ENCODE assay signal across 23 mouse cellular contexts in the genomic region with DNA sequence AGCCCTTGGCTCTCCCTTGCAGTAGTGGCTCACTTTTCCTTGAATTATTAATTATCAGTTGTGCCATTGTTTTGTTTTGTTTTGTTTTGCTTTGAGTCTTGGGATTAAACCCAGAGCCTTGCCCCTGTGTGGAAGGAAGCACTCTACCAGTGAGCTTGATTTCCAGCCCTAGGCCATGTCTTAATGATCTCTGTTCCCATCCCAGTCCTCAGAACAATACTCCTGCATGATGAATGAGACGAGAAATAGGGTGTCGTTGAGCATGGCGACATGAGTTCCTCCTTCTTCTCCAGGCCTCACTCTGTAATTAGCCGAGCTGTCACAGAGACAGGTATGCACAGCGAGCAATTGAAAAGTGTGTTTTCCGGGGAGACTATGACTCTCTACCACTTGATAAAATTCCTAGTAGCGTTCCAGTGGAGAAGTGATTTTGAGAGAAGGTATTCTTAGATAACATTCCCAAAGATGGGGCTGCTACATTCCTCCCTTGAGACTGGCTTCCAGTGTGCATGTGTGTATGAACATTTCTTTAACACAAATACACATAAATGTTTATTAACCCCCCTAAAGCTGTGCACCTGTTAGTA.
DNase-seq lines count a peak whose midpoint lies in the region; ATAC-seq lines count a peak whose summit lies in the region.
"Had no signal": no experiment of that assay in that cellular context is flagged by ENCODE, and none has a peak within 500 bp of the region (broad histone marks: within the 10 kb centered on the region; RNA-seq: fewer than 3 reads in every experiment).

No protein-coding gene starts in this region.

- H3K4me2 ChIP-seq in heart, embryonic 14.5 days (ENCODE audit: low read length) = 0 out of 2 replicates have a peak overlapping the region, but pooled peaks have one; percentile 11
- no peak overlapping the region for H3K4me2 ChIP-seq in hindbrain, embryonic 13.5 days
- H3K4me2 ChIP-seq in hindbrain, embryonic 14.5 days (replicated peaks) = no peak overlapping the region
- H3K4me2 ChIP-seq in midbrain, embryonic 16.5 days (ENCODE audit: low read length) = no peak overlapping the region
- H3K4me2 ChIP-seq: embryonic facial prominence, embryonic 15.5 days; forebrain, embryonic 15.5 days; liver, embryonic 13.5 days had no signal

- H3K36me3 ChIP-seq in heart, embryonic 14.5 days (ENCODE audit: control insufficient read depth, insufficient read depth, low read length) = no peaks in the 10 kb centered on the region
- H3K36me3 ChIP-seq in hindbrain, embryonic 13.5 days = no peaks in the 10 kb centered on the region
- H3K36me3 ChIP-seq in hindbrain, embryonic 14.5 days (replicated peaks; ENCODE audit: control insufficient read depth, insufficient read depth) = no peaks in the 10 kb centered on the region
- no peaks in the 10 kb centered on the region for H3K36me3 ChIP-seq in midbrain, embryonic 16.5 days (ENCODE audit: control insufficient read depth, insufficient read depth, low read length)
- H3K36me3 ChIP-seq: embryonic facial prominence, embryonic 15.5 days; forebrain, embryonic 15.5 days; G1E; liver, embryonic 13.5 days had no signal

- no peak for DNase-seq in heart, adult 18-20 months
- DNase-seq in hindbrain, embryonic 14.5 days (ENCODE audit: low spot score) = no peak
- DNase-seq in lung, postnatal 25 days (ENCODE audit: low spot score) = peak; percentile 15
- DNase-seq in lung, adult 18-20 months = no peak
- no peak for DNase-seq in layer of hippocampus, adult 18-20 months (ENCODE audit: low spot score in 2 of 2)
- DNase-seq: adrenal gland, postnatal 36 days; B cell, adult 2 months; cerebellum, adult 11 months; cerebellum, adult 9-11 months; layer of hippocampus, adult 9-11 months; liver, embryonic 13.5 days; right cerebral cortex, adult 18-20 months; right cerebral cortex, postnatal 4 days had no signal

- H3K4me1 ChIP-seq in heart, embryonic 14.5 days (ENCODE audit: control insufficient read depth in 2 of 2, insufficient read depth in 2 of 2, low read length in 2 of 2) = peaks cover 14 to 29% of the 10 kb centered on the region in 2 experiments
- H3K4me1 ChIP-seq in hindbrain, embryonic 13.5 days (replicated peaks) = peaks cover 16% of the 10 kb centered on the region
- H3K4me1 ChIP-seq in hindbrain, embryonic 14.5 days (replicated peaks; ENCODE audit: control insufficient read depth, insufficient read depth, low read length) = peaks cover 8% of the 10 kb centered on the region; the same call in 1 of the 2 replicates
- H3K4me1 ChIP-seq in midbrain, embryonic 16.5 days (ENCODE audit: control insufficient read depth, insufficient read depth, low read length) = peaks cover 8% of the 10 kb centered on the region; the same call in 1 of the 2 replicates
- H3K4me1 ChIP-seq: embryonic facial prominence, embryonic 15.5 days; forebrain, embryonic 15.5 days; liver, embryonic 13.5 days had no signal

- peak overlapping the region; percentile 76 to 89 for H3K27ac ChIP-seq in heart, embryonic 14.5 days (replicated peaks in 1 of 2; ENCODE audit: control insufficient read depth in 1 of 2, insufficient read depth in 1 of 2, low read depth in 2 of 2, low read length in 2 of 2)
- H3K27ac ChIP-seq in hindbrain, embryonic 13.5 days = no peak overlapping the region
- no peak overlapping the region for H3K27ac ChIP-seq in hindbrain, embryonic 14.5 days
- H3K27ac ChIP-seq in midbrain, embryonic 16.5 days (ENCODE audit: low read length) = no peak overlapping the region
- H3K27ac ChIP-seq: embryonic facial prominence, embryonic 15.5 days; forebrain, embryonic 15.5 days; liver, embryonic 13.5 days; macrophage had no signal

- no peak overlapping the region for H3K9ac ChIP-seq in heart, embryonic 14.5 days (ENCODE audit: low read length)
- H3K9ac ChIP-seq in hindbrain, embryonic 13.5 days = no peak overlapping the region
- H3K9ac ChIP-seq in hindbrain, embryonic 14.5 days = no peak overlapping the region
- H3K9ac ChIP-seq in midbrain, embryonic 16.5 days (ENCODE audit: low read depth, low read length) = no peak overlapping the region
- H3K9ac ChIP-seq: embryonic facial prominence, embryonic 15.5 days; forebrain, embryonic 15.5 days; liver, embryonic 13.5 days had no signal

- WGBS in heart, embryonic 14.5 days = 18% methylated on average over 7 of the region's 7 CpGs
- WGBS in hindbrain, embryonic 13.5 days = 44% methylated on average over 7 of the region's 7 CpGs
- 49% methylated on average over 7 of the region's 7 CpGs for WGBS in hindbrain, embryonic 14.5 days
- WGBS in midbrain, embryonic 16.5 days = 57% methylated on average over 7 of the region's 7 CpGs

- H3K4me3 ChIP-seq in heart, embryonic 14.5 days (ENCODE audit: control insufficient read depth in 1 of 2, insufficient read depth in 1 of 2, low read depth in 1 of 2, low read length in 2 of 2) = no peak overlapping the region
- no peak overlapping the region for H3K4me3 ChIP-seq in hindbrain, embryonic 13.5 days
- H3K4me3 ChIP-seq in hindbrain, embryonic 14.5 days (replicated peaks; ENCODE audit: low read length) = no peak overlapping the region
- H3K4me3 ChIP-seq in midbrain, embryonic 16.5 days (ENCODE audit: low read depth, low read length) = no peak overlapping the region
- H3K4me3 ChIP-seq: embryonic facial prominence, embryonic 15.5 days; forebrain, embryonic 15.5 days; liver, embryonic 13.5 days had no signal

- H3K27me3 ChIP-seq in heart, embryonic 14.5 days (ENCODE audit: control insufficient read depth, insufficient read depth, low read length) = no peaks in the 10 kb centered on the region
- no peaks in the 10 kb centered on the region for H3K27me3 ChIP-seq in hindbrain, embryonic 13.5 days
- H3K27me3 ChIP-seq in hindbrain, embryonic 14.5 days (ENCODE audit: control insufficient read depth, insufficient read depth, low read length) = no peaks in the 10 kb centered on the region
- H3K27me3 ChIP-seq in midbrain, embryonic 16.5 days (ENCODE audit: control insufficient read depth, insufficient read depth, low read depth, low read length) = no peaks in the 10 kb centered on the region
- H3K27me3 ChIP-seq: CH12.LX; embryonic facial prominence, embryonic 15.5 days; forebrain, embryonic 15.5 days; liver, embryonic 13.5 days; Patski had no signal

- no peak for ATAC-seq in heart, embryonic 14.5 days (ENCODE audit: insufficient number of reproducible peaks, insufficient read depth, low FRiP score, low read depth)
- peak; percentile 63; the same call in 1 of the 2 replicates for ATAC-seq in hindbrain, embryonic 13.5 days (ENCODE audit: low FRiP score)
- ATAC-seq in hindbrain, embryonic 14.5 days (ENCODE audit: low FRiP score) = no peak
- peak; percentile 78 for ATAC-seq in midbrain, embryonic 16.5 days
- ATAC-seq: forebrain, embryonic 15.5 days; inflammation-experienced regulatory T-cells, adult 6 months; Patski had no signal

- no peaks in the 10 kb centered on the region for H3K9me3 ChIP-seq in heart, embryonic 14.5 days (ENCODE audit: control insufficient read depth, low read length)
- H3K9me3 ChIP-seq in hindbrain, embryonic 13.5 days = no peaks in the 10 kb centered on the region
- no peaks in the 10 kb centered on the region for H3K9me3 ChIP-seq in hindbrain, embryonic 14.5 days (ENCODE audit: control insufficient read depth, low read length)
- no peaks in the 10 kb centered on the region for H3K9me3 ChIP-seq in midbrain, embryonic 16.5 days (replicated peaks; ENCODE audit: control insufficient read depth, low read length, poor library complexity, severe bottlenecking)
- H3K9me3 ChIP-seq: embryonic facial prominence, embryonic 15.5 days; forebrain, embryonic 15.5 days; G1E; liver, embryonic 13.5 days had no signal

Comparison
In these comparisons a context has a peak if more than half of its experiments do, and no peak if none do; other contexts are left out.
1. ATAC-seq: peak in hindbrain, embryonic 13.5 days (single experiment) and midbrain, embryonic 16.5 days (single experiment); none in heart, embryonic 14.5 days (single experiment) and hindbrain, embryonic 14.5 days (single experiment).
2. H3K27ac ChIP-seq: peak in heart, embryonic 14.5 days (2 of 2); none in hindbrain, embryonic 13.5 days (single experiment), hindbrain, embryonic 14.5 days (single experiment) and midbrain, embryonic 16.5 days (single experiment).